Mouse (Mus musculus) layer of hippocampus, adult 8-10 months (tissue): ENCODE results near the gene Cyp2a5. TPM values are rescaled to one million over a fixed set of nuclear protein-coding genes. Genes with fewer than 3 reads are reported as not detected.
"Not testable (repeated sequence)": the region's sequence is repeated elsewhere in the genome, so short reads cannot be mapped to it uniquely, and the experiment has no call there.

ENCODE experiments used
- DNase-seq, 2 experiments: peaks; one replicate each; pipeline ENCODE4 v3.0.0; 2022; ENCODE audit warnings: low spot score in 2 of 2
- total RNA-seq, 4 experiments: library from RNA; stranded (reverse); gene quantifications; 2 replicates each; pipeline ENCODE4 v1.2.4; 2022

The Cyp2a5 gene
- total RNA-seq: not detected

GRCm38 (mm10) chr7:26835059-26835458 is at the start of gene Cyp2a5:
Gene Cyp2a5, plus strand, starts transcription at chr7:26835305.
- DNase-seq: not testable (repeated sequence)

DNA sequence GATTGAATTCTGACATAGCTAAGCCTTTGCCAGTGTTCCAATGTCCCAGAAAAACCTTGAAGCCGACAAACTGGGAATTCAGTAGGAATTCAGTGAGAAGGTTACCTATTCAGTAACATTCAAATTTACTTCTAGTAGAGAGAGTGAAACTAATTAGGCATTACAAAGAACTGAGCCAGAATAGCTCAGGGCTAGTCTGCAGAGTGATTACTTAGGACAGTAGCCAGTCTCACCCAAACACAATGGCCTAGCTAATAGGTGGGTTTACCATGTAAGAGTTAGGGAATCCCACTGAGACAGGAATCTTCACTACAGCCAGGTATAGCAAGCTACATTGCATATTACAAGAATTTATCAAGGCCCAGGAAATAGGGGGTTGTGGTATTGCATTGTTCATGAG is 49.1 kb upstream of the Cyp2a5 start:
- DNase-seq: not testable (repeated sequence)

DNA sequence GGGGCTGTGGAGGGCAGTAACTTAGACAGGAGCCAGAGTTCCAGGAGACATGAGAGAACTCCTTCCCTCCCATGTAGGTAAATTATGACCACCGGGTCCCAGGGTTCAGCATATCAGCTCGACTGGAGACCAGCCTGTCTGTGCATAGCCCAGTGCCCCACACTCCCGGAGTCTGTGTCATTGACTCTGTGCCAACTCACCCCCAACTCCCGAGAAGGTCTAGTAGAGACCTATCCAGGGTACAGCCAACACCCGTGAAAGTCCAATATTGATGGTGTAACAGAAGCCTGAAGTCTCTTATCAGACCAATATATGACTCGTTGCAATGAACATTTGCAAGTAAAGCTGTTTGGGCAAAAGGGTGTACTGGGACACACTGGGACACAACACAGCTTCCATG is 45.1 kb upstream of the Cyp2a5 start:
- no peak for DNase-seq

GRCm38 (mm10) chr7:26800104-26800503 is 35.0 kb upstream of the Cyp2a5 start:
- no peak for DNase-seq

GRCm38 (mm10) chr7:26800996-26801395 is 34.1 kb upstream of the Cyp2a5 start:
- DNase-seq: no peak

- DNase-seq: no peak
Measured at GRCm38 (mm10) chr7:26808592-26808991, 26.5 kb upstream of the Cyp2a5 start, which contains the start of gene Cyp2g1. Gene Cyp2g1, plus strand, starts transcription at chr7:26808892.

DNA sequence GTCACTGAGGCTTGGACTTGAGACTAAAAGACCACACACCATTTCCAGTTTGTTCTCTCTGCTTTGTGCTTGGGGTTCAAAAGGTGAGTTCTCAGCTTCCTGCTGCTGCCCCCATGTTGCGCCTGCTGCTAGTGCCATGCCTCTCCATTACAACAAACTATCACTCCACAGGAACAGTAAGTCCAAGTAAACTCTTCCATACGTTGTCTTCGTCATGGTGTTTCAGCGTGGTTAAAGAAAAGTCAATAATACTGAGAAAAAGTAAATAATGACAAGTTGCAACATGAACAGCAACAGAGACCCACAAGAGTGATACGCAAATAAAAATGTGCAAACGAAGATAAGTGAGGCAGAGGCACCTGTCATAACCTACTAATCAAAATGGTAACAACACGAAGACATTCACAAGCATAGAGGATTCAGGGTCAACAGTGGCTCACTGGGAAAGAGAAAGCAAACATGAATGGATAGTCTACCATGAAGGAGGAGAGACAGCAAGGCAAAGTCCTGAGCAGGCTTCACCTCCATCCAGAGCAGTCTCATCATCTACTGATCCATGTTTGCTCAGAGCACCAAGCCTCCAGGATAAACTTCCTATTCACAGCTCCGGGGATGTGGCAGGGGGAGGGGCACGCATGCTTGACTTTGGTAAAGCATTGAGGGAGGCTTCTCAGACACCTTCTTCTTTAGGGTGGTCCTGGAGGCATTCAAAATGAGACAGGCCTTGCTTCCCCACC is 3.4 kb upstream of the Cyp2a5 start:
- not testable (repeated sequence) for DNase-seq

GRCm38 (mm10) chr7:26832668-26833067 is 2.4 kb upstream of the Cyp2a5 start:
- not testable (repeated sequence) for DNase-seq

GRCm38 (mm10) chr7:26843400-26843799 is 8.3 kb downstream of the Cyp2a5 start:
- DNase-seq: not testable (repeated sequence)

DNA sequence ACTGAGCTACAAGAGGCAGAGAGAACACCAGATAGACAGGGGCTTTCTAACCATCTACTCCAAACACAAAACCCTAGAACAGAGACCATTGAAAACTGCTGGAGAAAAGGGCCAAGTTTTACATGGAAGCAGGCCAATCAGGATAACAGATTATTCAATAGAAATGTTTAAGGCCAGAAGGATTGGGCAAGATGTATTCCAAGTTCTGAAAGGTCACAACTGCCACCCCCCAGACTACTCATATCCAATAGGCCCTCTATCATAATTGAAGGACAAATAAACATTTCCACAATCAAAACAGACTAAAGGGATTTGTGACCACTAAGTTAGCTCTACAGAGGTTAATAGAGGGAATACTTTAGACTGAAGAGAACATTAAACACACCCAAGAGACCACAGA is 15.0 kb downstream of the Cyp2a5 start:
- not testable (repeated sequence) for DNase-seq

- DNase-seq: not testable (repeated sequence)
Measured at GRCm38 (mm10) chr7:26878581-26878980, 43.5 kb downstream of the Cyp2a5 start.

DNA sequence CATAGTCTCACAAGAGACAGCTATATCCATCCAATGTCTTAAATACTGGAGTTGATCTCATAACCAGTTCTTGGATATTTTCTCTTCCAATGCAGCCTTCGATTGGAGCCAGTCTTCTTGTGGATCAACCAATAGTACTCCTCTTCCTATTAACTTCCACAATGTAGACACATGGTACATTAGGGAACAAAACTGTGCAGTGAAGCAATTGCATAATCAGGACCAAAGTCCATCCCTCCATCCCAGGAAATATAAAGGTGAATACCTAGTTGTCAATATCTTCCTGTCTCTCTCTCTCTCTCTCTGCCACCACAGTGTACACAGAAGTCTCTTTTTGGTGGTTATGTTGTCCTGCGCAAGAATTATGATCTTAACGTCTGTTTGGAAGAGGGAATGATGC is 45.5 kb downstream of the Cyp2a5 start:
- DNase-seq: not testable (repeated sequence)

Other genes starting within 250 kb of the Cyp2a5 start
- gene Vmn1r185, start 216.8 kb upstream of the Cyp2a5 start, total RNA-seq: not detected
- gene Cyp2b23, start 148.9 kb upstream of the Cyp2a5 start, total RNA-seq: not detected
- not detected for gene Cyp2b19, start 78.2 kb upstream of the Cyp2a5 start, total RNA-seq
- not detected for gene Cyp2g1, start 26.4 kb upstream of the Cyp2a5 start, total RNA-seq
- gene Cyp2a22, start 104.1 kb downstream of the Cyp2a5 start, total RNA-seq: under 1 TPM in 1 of 4 experiments, not detected in 3; 0.17 TPM
- gene Cyp2a12, start 193.8 kb downstream of the Cyp2a5 start, total RNA-seq: not detected